In genomic region chr14:20796170-20796569, GRCm38 (mm10) we compare ENCODE assay signal across 21 mouse cellular contexts. TPM values are rescaled to one million over a fixed set of nuclear protein-coding genes. Genes with fewer than 3 reads are reported as not detected.
DNase-seq lines count a peak whose midpoint lies in the region; ATAC-seq and TF ChIP-seq lines count a peak whose summit lies in the region.
"Had no signal": no experiment of that assay in that cellular context is flagged by ENCODE, and none has a peak within 500 bp of the region (broad histone marks: within the 10 kb centered on the region; RNA-seq: fewer than 3 reads in every experiment).

No protein-coding gene starts in this region.

- H3K9me3 ChIP-seq in heart, embryonic 15.5 days (replicated peaks): no peaks in the 10 kb centered on the region
- H3K9me3 ChIP-seq in midbrain, embryonic 11.5 days (ENCODE audit: control insufficient read depth, low read length): no peaks in the 10 kb centered on the region
- no peaks in the 10 kb centered on the region for H3K9me3 ChIP-seq in midbrain, embryonic 10.5 days (replicated peaks)
- H3K9me3 ChIP-seq in CH12.LX (replicated peaks; ENCODE audit: low read length): no peaks in the 10 kb centered on the region
- H3K9me3 ChIP-seq in neural tube, embryonic 13.5 days: no peaks in the 10 kb centered on the region
- H3K9me3 ChIP-seq: G1E; heart, embryonic 10.5 days; megakaryocyte, embryonic 14.5 days had no signal

- in situ Hi-C loops in CH12.LX (cut with MboI; ENCODE audit: low pct_ligation_motif_present, low pct_unique_long_range_greater_than_20kb, low sequenced_read_pairs): loop anchor here (5.0 to 25.0 kb wide), 2 partner anchors 34 to 216 kb away; no protein-coding TSS in a partner anchor

- TF ChIP-seq CTCF in CH12.LX (conservative IDR thresholded peaks at IDR 0.05 in 1 of 2, IDR thresholded peaks at IDR 0.05 in 1 of 2; ENCODE audit: low read depth in 2 of 2, low read length in 2 of 2): no peak

- no peak for ATAC-seq in heart, embryonic 15.5 days (replicated peaks; ENCODE audit: insufficient number of reproducible peaks, insufficient read depth, low FRiP score, low read depth)
- ATAC-seq in midbrain, embryonic 11.5 days (ENCODE audit: low FRiP score): no peak
- no peak for ATAC-seq in neural tube, embryonic 13.5 days (ENCODE audit: low read depth)
- ATAC-seq: activated CD4-positive, CD25-positive, alpha-beta regulatory T cell, adult 4 months; forebrain, embryonic 14.5 days had no signal

- no peak for DNase-seq in heart, adult 8-10 months (ENCODE audit: low spot score)
- DNase-seq in midbrain, embryonic 11.5 days (ENCODE audit: low spot score, missing footprints): peak; percentile 72
- DNase-seq in midbrain, embryonic 10.5 days (ENCODE audit: low spot score): no peak
- no peak for DNase-seq in CH12.LX (ENCODE audit: extremely low read depth)
- DNase-seq in thymus, postnatal 0 days (ENCODE audit: low spot score): no peak
- DNase-seq in frontal cortex, postnatal 25 days (ENCODE audit: low spot score in 2 of 2): no peak
- DNase-seq: B cell, adult 2 months; cerebellum, adult 18-20 months; cerebellum, postnatal 36 days; gastrocnemius, postnatal 36 days; kidney, adult 18-20 months; lung, adult 2 months had no signal

- dilution Hi-C loops in CH12.LX (cut with MboI; ENCODE audit: extremely low pct_ligation_motif_present, extremely low pct_unique_long_range_greater_than_20kb, low sequenced_read_pairs): no loop called here

- H3K4me2 ChIP-seq in heart, embryonic 15.5 days: no peak overlapping the region; the same call in 1 of the 2 replicates
- H3K4me2 ChIP-seq in midbrain, embryonic 11.5 days: no peak overlapping the region
- no peak overlapping the region for H3K4me2 ChIP-seq in CH12.LX (ENCODE audit: insufficient read depth, low read depth, poor library complexity, severe bottlenecking)
- H3K4me2 ChIP-seq in neural tube, embryonic 13.5 days: no peak overlapping the region

- no peak overlapping the region for H3K9ac ChIP-seq in heart, embryonic 15.5 days
- no peak overlapping the region for H3K9ac ChIP-seq in midbrain, embryonic 11.5 days (ENCODE audit: low read length)
- no peak overlapping the region for H3K9ac ChIP-seq in CH12.LX (ENCODE audit: insufficient read depth, low read depth)
- H3K9ac ChIP-seq in neural tube, embryonic 13.5 days: no peak overlapping the region

- no peak for TF ChIP-seq RAD21 in CH12.LX (IDR thresholded peaks at IDR 0.05; ENCODE audit: low read depth, low read length)

- TF ChIP-seq POLR2A in CH12.LX (IDR thresholded peaks at IDR 0.05; ENCODE audit: low read depth, low read length): no peak

- WGBS in heart, embryonic 15.5 days: 71% methylated on average over 8 of the region's 8 CpGs
- WGBS in midbrain, embryonic 11.5 days: 75% methylated on average over 8 of the region's 8 CpGs
- 75% methylated on average over 8 of the region's 8 CpGs for WGBS in midbrain, embryonic 10.5 days
- 62% methylated on average over 8 of the region's 8 CpGs for WGBS in neural tube, embryonic 13.5 days

- 0 out of 2 replicates have a peak, but pooled peaks have one; percentile 16 for TF ChIP-seq EP300 in CH12.LX (IDR thresholded peaks at IDR 0.05; ENCODE audit: low read length)

- H3K4me1 ChIP-seq in heart, embryonic 15.5 days (replicated peaks): peaks cover 35% of the 10 kb centered on the region
- H3K4me1 ChIP-seq in midbrain, embryonic 11.5 days (ENCODE audit: control insufficient read depth, insufficient read depth, low read length): peaks cover 18% of the 10 kb centered on the region
- peaks cover 56% of the 10 kb centered on the region for H3K4me1 ChIP-seq in midbrain, embryonic 10.5 days
- H3K4me1 ChIP-seq in CH12.LX (ENCODE audit: control insufficient read depth in 1 of 2, insufficient read depth in 2 of 2): peaks cover 7 to 35% of the 10 kb centered on the region in 2 experiments
- H3K4me1 ChIP-seq in neural tube, embryonic 13.5 days (replicated peaks): peaks cover 54% of the 10 kb centered on the region

- peaks cover 4% of the 10 kb centered on the region; the same call in 1 of the 2 replicates for H3K79me2 ChIP-seq in CH12.LX (replicated peaks; ENCODE audit: control insufficient read depth, extremely low read depth, insufficient read depth, poor library complexity, severe bottlenecking)

- no peak overlapping the region for H3K4me3 ChIP-seq in heart, embryonic 15.5 days
- H3K4me3 ChIP-seq in midbrain, embryonic 11.5 days (ENCODE audit: low read depth, low read length): no peak overlapping the region
- no peak overlapping the region for H3K4me3 ChIP-seq in midbrain, embryonic 10.5 days
- no peak overlapping the region for H3K4me3 ChIP-seq in CH12.LX (replicated peaks in 1 of 3; ENCODE audit: low read depth in 2 of 3, low read length in 2 of 3, poor library complexity in 1 of 3)
- no peak overlapping the region for H3K4me3 ChIP-seq in neural tube, embryonic 13.5 days
- H3K4me3 ChIP-seq: erythroblast, embryonic 14.5 days had no signal

- peak overlapping the region; percentile 92 for H3K27ac ChIP-seq in heart, embryonic 15.5 days
- no peak overlapping the region for H3K27ac ChIP-seq in midbrain, embryonic 11.5 days (ENCODE audit: low read depth, low read length)
- H3K27ac ChIP-seq in midbrain, embryonic 10.5 days (replicated peaks): no peak overlapping the region
- no peak overlapping the region for H3K27ac ChIP-seq in CH12.LX (ENCODE audit: insufficient read depth, low read depth)
- H3K27ac ChIP-seq in neural tube, embryonic 13.5 days (replicated peaks): peak overlapping the region; percentile 72
- H3K27ac ChIP-seq: kidney, postnatal 0 days had no signal

- H3K36me3 ChIP-seq in heart, embryonic 15.5 days: peaks cover 9% of the 10 kb centered on the region; the same call in 1 of the 2 replicates
- H3K36me3 ChIP-seq in midbrain, embryonic 11.5 days (ENCODE audit: control insufficient read depth, insufficient read depth, low read length): peaks cover 3% of the 10 kb centered on the region; the same call in 1 of the 2 replicates
- peaks cover 11% of the 10 kb centered on the region for H3K36me3 ChIP-seq in midbrain, embryonic 10.5 days
- H3K36me3 ChIP-seq in CH12.LX (replicated peaks in 1 of 2; ENCODE audit: control insufficient read depth in 1 of 2, insufficient read depth in 1 of 2, low read length in 1 of 2): peaks cover 6 to 17% of the 10 kb centered on the region in 2 experiments
- H3K36me3 ChIP-seq in neural tube, embryonic 13.5 days: peaks cover 10% of the 10 kb centered on the region

- no peaks in the 10 kb centered on the region for H3K27me3 ChIP-seq in heart, embryonic 15.5 days
- H3K27me3 ChIP-seq in midbrain, embryonic 11.5 days (ENCODE audit: control insufficient read depth, insufficient read depth, low read length): no peaks in the 10 kb centered on the region
- peaks cover 21% of the 10 kb centered on the region for H3K27me3 ChIP-seq in midbrain, embryonic 10.5 days (ENCODE audit: low read depth, poor library complexity, severe bottlenecking)
- H3K27me3 ChIP-seq in CH12.LX (replicated peaks): no peaks in the 10 kb centered on the region
- H3K27me3 ChIP-seq in neural tube, embryonic 13.5 days: no peaks in the 10 kb centered on the region
- H3K27me3 ChIP-seq: megakaryocyte, embryonic 14.5 days had no signal

TF ChIP-seq in CH12.LX, 34 proteins besides CTCF, POLR2A, EP300 and RAD21:
- TF ChIP-seq MXI1 (IDR thresholded peaks at IDR 0.05; ENCODE audit: low read depth, low read length) (no peak), MAZ (IDR thresholded peaks at IDR 0.05; ENCODE audit: low read depth, low read length) (no peak), GABPA (IDR thresholded peaks at IDR 0.05; ENCODE audit: insufficient replicate concordance, low read depth, low read length) (no peak), ETS1 (conservative IDR thresholded peaks at IDR 0.05; ENCODE audit: low read depth, low read length) (no peak), MEF2A (IDR thresholded peaks at IDR 0.05; ENCODE audit: borderline replicate concordance, low read depth, low read length) (no peak), CHD1 (IDR thresholded peaks at IDR 0.05; ENCODE audit: low read depth, low read length) (no peak), IRF4 (IDR thresholded peaks at IDR 0.05; ENCODE audit: low read depth, low read length) (no peak), UBTF (IDR thresholded peaks at IDR 0.05; ENCODE audit: low read depth, low read length) (no peak), KAT2A (IDR thresholded peaks at IDR 0.05; ENCODE audit: insufficient replicate concordance, low read length) (no peak), SIN3A (IDR thresholded peaks at IDR 0.05; ENCODE audit: low read length) (no peak), MAX (IDR thresholded peaks at IDR 0.05; ENCODE audit: low read length) (no peak)

RNA-seq across cellular contexts. Expression of gene Camk2g, which starts 2.3 kb away (rescaled TPM):
- polyA plus RNA-seq in heart, embryonic 15.5 days (2015; fragmentation: Nextera tagmentation; extraction: Ambion mirVana): 75.7 and 76.8 TPM in 2 replicates
- 10 to 100 TPM; 47.2 to 73.5 (median 58.4) TPM for total RNA-seq in heart, adult 8-10 months (2022)
- 35.9 and 39.5 TPM in 2 replicates for polyA plus RNA-seq in midbrain, embryonic 11.5 days (2014; fragmentation: Nextera tagmentation; extraction: Ambion mirVana)
- polyA plus RNA-seq in midbrain, embryonic 10.5 days (2016; fragmentation: Nextera tagmentation; extraction: Ambion mirVana): 41.8 and 42.8 TPM in 2 replicates
- total RNA-seq in CH12.LX (2012; rRNA removed): 18.5 and 19.8 TPM in 2 replicates
- 15.7 and 17.1 TPM in 2 replicates for total RNA-seq in CH12.LX (2014; rRNA removed)
- 33.1 and 34.7 TPM in 2 replicates for polyA plus RNA-seq in CH12.LX (2012; ENCODE audit: insufficient read length, low read depth)
- polyA plus RNA-seq in neural tube, embryonic 13.5 days (2015; fragmentation: Nextera tagmentation; extraction: Ambion mirVana): 155 and 159 TPM in 2 replicates
- 53.2 and 56.4 TPM in 2 replicates for polyA plus RNA-seq in thymus, postnatal 0 days (2015; fragmentation: Nextera tagmentation; extraction: Ambion mirVana)

RNA-seq across cellular contexts. Expression of gene Plau, which starts 40.3 kb away (rescaled TPM):
- polyA plus RNA-seq in heart, embryonic 15.5 days (2015; fragmentation: Nextera tagmentation; extraction: Ambion mirVana): 1.4 and 1.9 TPM in 2 replicates
- total RNA-seq in heart, adult 8-10 months (2022): 1 to 10 TPM; 4.9 to 7.7 (median 5.6) TPM
- 0.22 and 0.40 TPM in 2 replicates for polyA plus RNA-seq in midbrain, embryonic 11.5 days (2014; fragmentation: Nextera tagmentation; extraction: Ambion mirVana)
- polyA plus RNA-seq in midbrain, embryonic 10.5 days (2016; fragmentation: Nextera tagmentation; extraction: Ambion mirVana): 0.49 and 0.70 TPM in 2 replicates
- total RNA-seq in CH12.LX (2012; rRNA removed) (2.4 and 3.2 TPM in 2 replicates), CH12.LX (2014; rRNA removed) (1.4 and 1.8 TPM in 2 replicates)
- polyA plus RNA-seq in CH12.LX (2012; ENCODE audit: insufficient read length, low read depth): 2.8 TPM in 2 replicates
- 1.2 TPM in 2 replicates for polyA plus RNA-seq in neural tube, embryonic 13.5 days (2015; fragmentation: Nextera tagmentation; extraction: Ambion mirVana)
- polyA plus RNA-seq in thymus, postnatal 0 days (2015; fragmentation: Nextera tagmentation; extraction: Ambion mirVana): 3.5 and 3.7 TPM in 2 replicates
- polyA plus RNA-seq: activated CD4-positive, CD25-positive, alpha-beta regulatory T cell, adult 4 months; erythroblast, embryonic 14.5 days; G1E had no signal

Comparison
In these comparisons a context has a peak if more than half of its experiments do, and no peak if none do; other contexts are left out.
1. H3K27ac ChIP-seq: peak in heart, embryonic 15.5 days (single experiment) and neural tube, embryonic 13.5 days (single experiment); none in midbrain, embryonic 11.5 days (single experiment), midbrain, embryonic 10.5 days (single experiment) and CH12.LX (single experiment).